Mouse (Mus musculus): ENCODE data around the gene Tbc1d22a. TPM values are rescaled to one million over a fixed set of nuclear protein-coding genes. Genes with fewer than 3 reads are reported as not detected.

Gene Tbc1d22a
- polyA plus RNA-seq, 3 experiments from 2014 or later = 10.6 to 12.5 (median 11.6) TPM

- no peak for ATAC-seq
Observed at GRCm38 (mm10) chr15:86411532-86412080, 197.3 kb downstream of the Tbc1d22a start.

DNA sequence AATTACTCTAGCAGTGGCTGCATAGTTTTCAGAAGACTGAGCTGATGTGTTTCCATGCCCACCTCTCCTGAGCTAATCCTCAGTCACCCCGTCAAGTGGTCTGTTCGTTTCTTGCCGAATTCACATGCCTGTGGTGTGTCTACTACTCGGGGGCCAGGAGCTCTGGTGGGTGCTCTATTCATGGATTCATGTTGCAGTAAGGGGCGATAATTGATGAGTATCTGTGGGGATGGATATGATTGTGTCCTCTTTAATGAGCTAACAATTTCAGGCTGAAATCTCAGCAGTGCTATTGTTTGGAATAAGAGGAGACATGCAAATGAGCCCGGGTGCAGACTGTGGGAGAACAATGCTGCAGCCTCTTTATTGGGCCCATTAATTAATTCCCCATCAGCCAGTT lies 201.7 kb downstream of the Tbc1d22a start:
- no peak for ATAC-seq

- no peak for ATAC-seq
Observed at GRCm38 (mm10) chr15:86418436-86418835, 204.2 kb downstream of the Tbc1d22a start.

DNA sequence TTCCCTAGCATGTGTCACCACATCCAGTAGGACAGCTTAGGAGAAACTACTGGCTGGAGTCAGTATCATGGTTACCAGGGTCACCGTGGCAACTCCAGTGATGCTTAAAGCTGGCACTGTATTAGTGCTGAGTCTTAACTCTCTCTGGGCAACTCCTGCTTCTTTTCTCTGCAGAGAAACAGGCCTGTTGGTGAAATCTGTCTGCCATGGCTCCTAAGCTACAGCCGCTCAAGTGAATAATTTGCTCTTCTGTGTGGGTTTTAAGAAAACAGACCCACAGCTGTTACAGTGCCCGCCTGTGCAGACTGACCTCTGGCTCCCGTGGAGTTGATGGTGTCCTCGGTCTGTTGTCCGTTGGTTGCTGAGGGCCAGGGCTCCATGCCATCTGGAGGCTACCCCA lies 205.4 kb downstream of the Tbc1d22a start:
- no peak for ATAC-seq

- ATAC-seq = no peak
Observed at GRCm38 (mm10) chr15:86422858-86423257, 208.6 kb downstream of the Tbc1d22a start.

DNA sequence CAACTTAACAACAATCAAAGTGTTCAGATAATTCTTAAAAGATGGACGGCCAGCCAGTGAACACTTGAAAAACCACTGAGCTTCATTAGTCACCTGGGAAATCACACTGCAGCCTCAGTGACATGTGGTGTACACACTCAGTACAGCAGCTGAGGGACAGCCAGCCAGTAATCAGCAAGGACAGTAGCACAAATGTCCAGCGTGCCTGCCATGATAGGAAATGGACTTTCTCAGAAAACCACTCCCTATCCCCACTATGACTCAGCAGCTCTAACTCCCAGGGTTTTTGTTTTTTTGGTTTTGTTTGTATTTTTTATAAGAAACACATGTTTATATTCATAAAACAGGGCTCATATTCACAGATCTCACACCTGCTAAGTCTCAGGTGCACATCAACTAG lies 209.6 kb downstream of the Tbc1d22a start:
- ATAC-seq = no peak

GRCm38 (mm10) chr15:86424971-86425370 lies 210.7 kb downstream of the Tbc1d22a start:
- no peak for ATAC-seq

DNA sequence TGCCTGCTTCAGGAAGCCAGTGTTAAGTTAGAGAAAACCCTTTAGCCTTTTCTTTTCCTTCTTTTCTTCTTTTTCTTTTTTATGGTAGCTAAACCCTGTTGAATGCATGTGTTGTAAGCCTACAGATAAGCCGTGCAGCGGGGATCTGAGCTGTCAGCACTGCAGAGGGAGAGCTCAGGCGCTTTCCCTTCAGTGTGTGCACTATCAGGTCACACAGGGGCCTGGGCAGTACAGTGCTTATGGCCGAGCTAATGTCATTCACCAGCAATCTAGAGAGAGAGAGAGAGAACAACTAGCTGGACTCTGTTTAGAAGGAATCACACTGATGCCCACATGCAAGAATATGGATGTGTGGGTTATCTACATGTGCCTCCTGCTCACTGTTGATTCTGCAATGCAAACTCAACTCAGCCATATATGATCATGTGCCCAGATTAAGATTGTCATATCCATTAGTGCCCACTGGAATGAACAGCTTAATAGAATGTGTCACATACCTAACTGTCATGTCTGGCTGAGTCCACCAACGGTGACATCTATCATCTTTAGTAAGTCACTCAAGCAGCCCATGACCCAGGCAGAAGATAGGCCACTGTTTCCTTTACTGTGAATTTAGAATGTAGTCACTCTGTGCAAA lies 212.2 kb downstream of the Tbc1d22a start:
- no peak for ATAC-seq

GRCm38 (mm10) chr15:86427439-86427838 lies 213.2 kb downstream of the Tbc1d22a start:
- no peak for ATAC-seq

DNA sequence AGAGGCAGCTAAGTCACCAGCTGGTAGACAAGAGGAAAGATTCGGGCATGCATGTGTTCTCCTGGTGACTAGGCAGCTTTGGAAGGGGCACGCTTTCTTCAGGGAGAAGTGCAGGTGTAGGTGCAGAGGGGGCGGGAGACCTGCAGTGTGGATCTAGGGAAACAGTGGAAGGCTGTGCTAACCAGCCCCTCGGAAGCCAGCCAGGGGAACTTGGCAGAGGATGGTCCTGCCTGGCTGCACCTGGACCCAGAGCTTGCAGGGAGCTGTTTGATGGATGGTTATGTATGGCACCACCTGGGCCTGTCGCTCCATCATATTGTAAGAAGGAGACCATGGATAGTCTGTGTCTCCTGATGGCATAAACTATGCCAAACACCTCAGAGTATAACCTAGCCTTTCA lies 214.2 kb downstream of the Tbc1d22a start:
- ATAC-seq = no peak

DNA sequence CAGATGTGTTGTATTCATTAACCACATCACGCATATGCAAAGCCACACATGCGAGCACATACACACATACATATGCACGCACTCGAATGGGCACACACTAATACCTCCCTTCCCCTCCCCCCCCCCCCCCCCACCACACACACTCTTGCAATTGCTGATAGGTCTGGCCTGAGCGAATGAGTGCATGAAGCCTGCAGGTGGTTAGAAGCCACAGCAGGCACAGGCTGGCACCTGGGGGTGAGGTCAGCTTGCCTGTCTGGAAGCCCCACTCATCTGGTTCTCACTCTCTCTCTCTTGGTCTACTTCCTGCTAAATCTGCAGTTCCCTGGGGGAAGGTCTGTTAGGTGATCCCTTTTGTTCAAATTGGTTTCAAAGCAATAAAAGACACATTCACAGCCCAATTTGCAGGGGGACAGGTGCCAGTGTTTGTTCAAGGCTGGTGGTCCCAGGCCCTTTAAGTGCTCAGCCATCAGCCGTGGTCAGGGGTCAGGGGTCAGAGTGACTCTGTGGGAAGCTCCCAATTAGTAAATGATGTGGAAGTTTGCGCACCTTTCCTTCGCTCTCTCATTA lies 215.6 kb downstream of the Tbc1d22a start:
- ATAC-seq = no peak

GRCm38 (mm10) chr15:86431539-86432080 lies 217.4 kb downstream of the Tbc1d22a start:
- no peak for ATAC-seq

DNA sequence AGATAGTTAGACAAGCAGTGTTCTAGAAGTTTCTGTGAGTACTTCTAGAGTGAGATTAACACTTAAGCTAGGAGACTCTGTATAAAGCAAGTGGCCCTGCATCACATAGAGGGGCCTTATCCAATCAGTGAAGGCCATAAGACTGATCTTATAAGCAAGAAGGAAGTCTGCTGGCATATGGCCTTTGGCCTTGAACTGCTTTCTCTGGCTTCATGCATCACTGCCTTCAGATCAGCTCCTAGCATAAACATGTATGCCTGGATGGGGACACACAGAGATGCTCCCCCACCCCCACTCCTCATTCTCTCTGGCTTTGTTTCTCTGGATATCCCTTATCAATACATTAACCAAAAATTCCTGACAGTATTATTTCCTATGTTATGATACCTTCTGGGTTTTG lies 218.5 kb downstream of the Tbc1d22a start:
- no peak for ATAC-seq

DNA sequence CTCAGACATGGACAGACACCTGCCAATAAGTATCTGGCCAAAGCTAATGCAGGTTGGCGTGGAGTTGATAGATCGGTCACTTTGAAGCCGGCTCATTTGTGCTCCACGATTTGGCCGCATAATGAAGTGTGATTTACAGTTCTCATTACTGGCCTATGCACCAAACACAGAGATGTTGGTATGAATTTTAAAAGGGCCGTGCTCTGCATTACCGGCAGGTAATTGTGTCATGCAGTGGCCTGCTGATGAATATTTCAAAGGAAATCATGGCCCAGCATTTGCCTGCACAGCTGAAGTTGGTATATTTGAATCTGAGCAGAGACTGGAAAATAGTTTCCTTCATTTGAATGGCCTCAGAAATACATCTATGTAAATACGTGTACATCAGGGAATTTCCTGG lies 219.1 kb downstream of the Tbc1d22a start:
- no peak for ATAC-seq

- ATAC-seq = no peak
Observed at GRCm38 (mm10) chr15:86434241-86434640, 220.0 kb downstream of the Tbc1d22a start.

DNA sequence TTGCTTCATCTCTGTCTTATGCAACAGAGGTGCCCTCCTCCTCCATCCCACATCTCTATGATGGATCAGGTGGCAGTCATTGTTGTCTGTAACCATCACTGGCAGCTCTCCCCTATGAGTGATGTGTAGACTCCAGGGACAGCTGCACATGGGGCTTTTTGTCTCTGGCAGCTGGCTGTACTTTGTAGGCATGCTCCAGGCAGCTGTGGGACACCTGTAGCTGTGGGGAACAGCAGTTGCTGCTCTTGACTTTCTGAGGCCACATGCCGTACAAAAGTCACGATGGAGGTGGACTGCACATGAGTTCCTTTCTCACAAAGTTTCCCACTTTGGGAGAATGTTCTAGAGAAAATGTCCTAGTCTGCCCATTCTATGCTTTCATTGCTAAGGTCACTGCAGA lies 223.1 kb downstream of the Tbc1d22a start:
- no peak for ATAC-seq

DNA sequence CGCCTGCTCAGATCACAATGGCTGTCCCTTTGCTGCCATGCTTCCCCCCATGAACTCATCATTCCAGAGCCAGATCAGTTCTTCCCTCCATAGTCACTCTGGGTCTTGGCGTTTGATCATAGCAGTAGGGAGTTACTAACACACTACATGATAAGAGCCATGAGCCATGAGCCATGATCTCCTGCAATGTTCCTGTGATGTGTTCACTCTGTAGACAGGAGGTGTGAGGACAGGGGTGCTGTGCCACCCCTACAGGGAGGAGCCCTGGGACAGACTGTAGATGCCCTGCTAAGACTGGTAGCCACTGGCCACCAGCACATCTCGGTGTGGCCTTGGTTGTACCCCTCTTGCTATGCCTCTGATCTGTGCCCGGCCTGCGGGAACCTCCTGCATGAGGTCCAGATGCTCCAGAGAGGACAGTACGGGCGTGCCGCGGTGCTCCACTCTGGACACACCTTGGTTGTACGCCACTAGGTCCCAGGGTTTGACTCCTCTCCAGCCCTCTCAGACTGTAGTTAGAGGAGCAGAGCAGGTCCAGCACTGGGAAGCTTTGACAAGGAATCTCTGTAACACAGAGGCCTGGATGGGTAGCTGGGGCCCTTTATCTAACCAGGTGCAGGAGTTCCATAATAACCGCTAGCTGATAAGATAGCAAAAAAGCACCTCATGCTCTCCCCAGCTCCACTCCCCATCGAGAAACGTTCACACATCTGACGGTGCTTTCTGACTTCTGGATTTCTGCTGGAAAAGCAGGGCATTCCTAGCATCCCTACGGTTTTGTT lies 224.9 kb downstream of the Tbc1d22a start:
- ATAC-seq = no peak

- ATAC-seq = no peak
Observed at GRCm38 (mm10) chr15:86444271-86444670, 230.0 kb downstream of the Tbc1d22a start.

DNA sequence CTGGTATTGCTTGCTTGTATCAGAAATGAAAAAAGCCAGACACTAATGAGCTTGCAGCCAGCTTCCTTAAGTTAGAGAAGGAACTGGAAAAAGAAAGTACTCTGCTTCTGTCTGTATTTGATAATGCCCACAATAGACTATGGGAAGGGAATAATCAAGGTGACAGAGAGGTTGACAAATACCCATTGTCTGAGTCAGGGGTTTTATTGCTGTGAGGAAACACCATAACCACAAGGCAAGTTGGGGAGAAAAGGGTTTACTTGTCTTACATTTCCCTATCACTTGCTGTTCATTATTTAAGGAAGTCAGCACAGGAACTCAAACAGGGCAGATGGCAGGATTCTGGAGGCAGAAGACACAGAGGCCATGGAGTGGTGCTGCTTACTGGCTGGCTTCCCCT lies 231.8 kb downstream of the Tbc1d22a start:
- ATAC-seq = no peak

GRCm38 (mm10) chr15:86447251-86447650 lies 233.0 kb downstream of the Tbc1d22a start:
- ATAC-seq = no peak

GRCm38 (mm10) chr15:86449236-86449635 lies 235.0 kb downstream of the Tbc1d22a start:
- no peak for ATAC-seq

GRCm38 (mm10) chr15:86449794-86450193 lies 235.5 kb downstream of the Tbc1d22a start:
- ATAC-seq = no peak

- no peak for ATAC-seq
Observed at GRCm38 (mm10) chr15:86459413-86459812, 245.2 kb downstream of the Tbc1d22a start.

Data from inflammation-experienced regulatory T-cells, adult 6 months (primary cell).